Mouse (Mus musculus): Measurements from ENCODE around the gene Ttc39a. TPM values are rescaled to one million over a fixed set of nuclear protein-coding genes. Genes with fewer than 3 reads are reported as not detected.

Ttc39a gene
- total RNA-seq, 2 experiments from 2014 or later, result 2.7 to 4.3 TPM

DNA sequence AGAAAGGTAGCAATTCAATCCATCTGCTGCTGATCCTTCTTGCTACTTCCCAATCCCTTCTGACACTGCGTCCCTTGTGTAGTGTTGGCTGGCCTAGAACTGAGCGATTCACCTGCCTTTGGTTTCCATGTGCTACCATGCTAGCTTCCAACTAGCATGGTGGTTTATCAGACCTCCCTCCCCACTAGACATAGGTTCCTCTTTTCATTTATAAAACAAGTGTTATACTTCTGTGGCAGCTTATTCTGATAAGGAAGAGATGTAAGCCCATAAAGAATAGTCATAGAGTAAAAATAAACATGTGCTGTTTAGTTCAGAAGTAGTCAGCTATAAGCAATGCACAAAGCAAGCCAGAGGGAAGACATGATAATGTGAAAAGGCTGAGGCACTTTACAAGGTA is 42.1 kb downstream of the Ttc39a start:
- no peak for DNase-seq (ENCODE audit: low spot score in 2 of 2)

DNA sequence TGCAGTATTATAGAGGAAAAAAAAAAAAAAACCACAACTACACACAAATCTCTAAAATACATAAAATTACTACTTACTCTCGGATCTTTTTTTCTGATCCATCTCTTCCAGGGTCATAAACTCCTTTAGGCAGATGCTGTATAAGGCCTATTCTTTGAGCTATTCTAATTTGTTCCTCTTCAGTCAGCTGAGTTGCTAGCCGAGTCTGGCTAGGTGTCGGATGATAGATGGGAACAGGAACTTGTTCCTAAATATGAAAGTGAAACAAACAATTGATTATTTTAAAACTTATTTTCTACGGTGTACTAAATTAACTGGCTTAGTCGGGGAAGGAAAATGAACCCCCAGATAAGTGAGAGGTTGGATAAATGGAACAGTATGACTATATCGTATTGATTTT is 50.4 kb downstream of the Ttc39a start:
- no peak for DNase-seq (ENCODE audit: low spot score in 2 of 2)

DNA sequence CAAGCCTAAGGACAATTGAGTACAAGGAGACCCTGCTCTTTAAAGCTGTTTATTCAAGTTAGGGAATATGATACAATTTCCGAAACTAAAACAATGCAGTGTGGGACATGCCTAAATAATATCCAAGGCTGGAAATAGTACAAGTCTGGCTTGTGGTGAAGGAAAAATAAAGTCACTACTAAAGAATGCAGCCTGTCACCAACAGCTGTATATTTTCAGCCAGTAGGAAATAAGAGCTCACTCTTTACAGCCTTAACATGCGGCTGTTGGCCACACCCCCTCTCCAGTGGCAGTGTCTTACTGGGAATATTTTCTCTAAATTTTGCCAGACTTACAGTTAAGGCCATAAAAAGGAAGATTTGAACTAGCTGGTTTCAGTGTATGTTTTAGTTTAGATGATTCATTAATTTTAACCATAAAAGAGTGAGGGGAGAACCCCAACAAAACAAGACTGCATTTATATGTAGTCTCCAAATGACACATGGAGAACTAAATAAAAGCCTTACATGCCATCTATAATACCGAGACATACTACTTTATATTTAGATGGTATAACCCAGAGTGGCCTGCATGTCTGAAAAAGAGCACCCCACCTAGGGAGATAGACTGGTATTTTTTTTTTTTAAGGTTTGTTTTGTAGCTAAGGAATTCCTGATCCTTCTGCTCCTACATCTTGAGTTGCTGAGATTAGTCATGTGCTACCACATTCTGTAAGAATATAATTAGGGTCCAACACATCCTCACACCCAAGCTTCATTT is 54.2 kb downstream of the Ttc39a start:
- no peak for DNase-seq (ENCODE audit: low spot score in 2 of 2)

DNA sequence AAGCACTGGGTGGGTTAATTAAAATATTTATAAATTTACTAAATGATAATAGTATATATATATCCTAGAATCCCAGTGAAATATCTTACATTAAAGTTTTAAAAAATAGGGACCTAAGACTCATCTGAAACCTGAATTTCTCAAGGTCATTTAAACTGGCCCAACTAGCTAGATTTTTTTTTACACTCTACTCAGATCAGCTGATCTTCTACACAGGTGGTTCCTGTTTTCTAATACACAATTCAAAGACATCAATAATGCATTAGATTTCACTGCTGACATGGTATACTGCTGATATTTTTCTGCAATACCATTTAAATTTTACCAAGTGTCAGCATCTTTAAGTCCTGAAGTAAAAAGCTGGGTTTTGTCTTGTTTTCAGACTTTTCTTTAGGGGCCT is 57.5 kb downstream of the Ttc39a start:
- DNase-seq (ENCODE audit: low spot score in 2 of 2), result no peak

DNA sequence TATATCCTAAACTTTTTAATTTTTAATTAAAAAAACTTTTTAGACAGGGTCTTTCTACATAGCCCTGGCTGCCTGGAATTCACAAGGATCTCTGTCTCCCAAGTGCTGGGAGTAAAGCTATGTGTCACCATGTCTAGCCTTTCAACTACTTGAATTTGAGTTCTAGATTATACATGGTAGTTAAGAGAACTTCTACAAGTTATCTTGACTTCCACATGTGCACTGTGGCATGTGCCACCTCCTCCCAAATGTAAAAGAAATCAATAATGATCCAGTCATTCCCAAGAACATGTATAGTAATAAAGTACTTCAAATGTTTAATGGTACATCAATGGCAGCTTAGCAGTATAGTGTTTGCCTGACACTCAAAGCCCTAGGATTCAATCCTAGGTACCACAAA is 61.3 kb downstream of the Ttc39a start:
- no peak for DNase-seq (ENCODE audit: low spot score in 2 of 2)

DNA sequence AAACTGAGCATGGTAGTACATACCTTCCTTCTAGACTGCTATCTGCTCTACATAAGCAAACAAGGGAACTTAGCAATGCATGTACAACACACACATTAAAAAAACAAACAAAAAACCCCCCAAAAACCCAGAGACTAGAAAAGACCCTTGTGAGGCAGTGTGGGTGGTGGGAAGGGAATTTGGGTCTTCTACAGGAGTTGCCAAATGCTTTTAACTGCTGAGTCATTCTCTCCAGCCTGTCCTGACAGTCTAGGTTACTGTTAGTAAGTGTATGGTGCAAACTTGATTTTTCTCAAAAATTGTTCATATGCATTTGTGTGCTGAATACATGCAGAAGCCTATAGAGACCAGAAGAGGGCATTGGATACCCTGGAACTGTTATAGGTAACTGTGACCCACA is 65.2 kb downstream of the Ttc39a start:
- no peak for DNase-seq (ENCODE audit: low spot score in 2 of 2)

DNA sequence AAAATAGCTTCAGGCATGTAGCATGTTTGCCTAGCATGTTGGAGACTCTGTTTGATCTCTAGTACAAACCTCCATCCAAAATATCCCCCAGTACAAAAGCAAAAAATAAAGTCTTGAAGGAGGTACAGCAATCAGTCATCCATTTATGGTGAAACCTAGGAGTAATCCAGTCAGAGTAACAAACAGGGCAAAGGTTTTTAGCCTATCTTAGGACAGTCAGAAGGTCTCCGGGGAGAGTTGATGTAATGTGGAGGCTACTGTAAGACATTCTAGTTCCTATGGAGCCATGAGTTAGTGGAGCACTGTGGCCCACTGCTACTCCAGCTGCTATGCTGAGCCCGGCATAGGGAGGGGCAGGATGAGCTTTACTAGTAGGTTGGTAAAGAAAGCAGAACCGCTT is 66.1 kb downstream of the Ttc39a start:
- DNase-seq (ENCODE audit: low spot score in 2 of 2), result no peak

DNA sequence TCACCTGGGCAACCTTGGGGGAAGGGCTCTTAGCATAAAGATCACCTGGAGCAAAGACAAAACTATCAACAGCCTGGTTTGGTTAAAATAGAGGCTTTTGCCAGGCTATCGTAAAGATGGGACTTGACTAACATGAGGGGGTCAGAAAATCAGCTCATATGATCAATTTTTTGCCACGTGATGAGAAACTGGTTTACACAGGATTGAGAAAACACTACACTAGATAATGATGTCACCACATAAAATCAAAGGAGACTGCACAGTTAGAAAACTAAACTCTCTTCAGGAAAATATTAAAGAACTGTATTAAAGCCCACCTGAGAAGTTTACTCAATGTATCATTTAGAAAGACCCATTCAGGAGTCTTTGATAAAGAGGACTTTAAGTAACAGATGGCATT is 68.7 kb downstream of the Ttc39a start:
- DNase-seq (ENCODE audit: low spot score in 2 of 2), result no peak

DNA sequence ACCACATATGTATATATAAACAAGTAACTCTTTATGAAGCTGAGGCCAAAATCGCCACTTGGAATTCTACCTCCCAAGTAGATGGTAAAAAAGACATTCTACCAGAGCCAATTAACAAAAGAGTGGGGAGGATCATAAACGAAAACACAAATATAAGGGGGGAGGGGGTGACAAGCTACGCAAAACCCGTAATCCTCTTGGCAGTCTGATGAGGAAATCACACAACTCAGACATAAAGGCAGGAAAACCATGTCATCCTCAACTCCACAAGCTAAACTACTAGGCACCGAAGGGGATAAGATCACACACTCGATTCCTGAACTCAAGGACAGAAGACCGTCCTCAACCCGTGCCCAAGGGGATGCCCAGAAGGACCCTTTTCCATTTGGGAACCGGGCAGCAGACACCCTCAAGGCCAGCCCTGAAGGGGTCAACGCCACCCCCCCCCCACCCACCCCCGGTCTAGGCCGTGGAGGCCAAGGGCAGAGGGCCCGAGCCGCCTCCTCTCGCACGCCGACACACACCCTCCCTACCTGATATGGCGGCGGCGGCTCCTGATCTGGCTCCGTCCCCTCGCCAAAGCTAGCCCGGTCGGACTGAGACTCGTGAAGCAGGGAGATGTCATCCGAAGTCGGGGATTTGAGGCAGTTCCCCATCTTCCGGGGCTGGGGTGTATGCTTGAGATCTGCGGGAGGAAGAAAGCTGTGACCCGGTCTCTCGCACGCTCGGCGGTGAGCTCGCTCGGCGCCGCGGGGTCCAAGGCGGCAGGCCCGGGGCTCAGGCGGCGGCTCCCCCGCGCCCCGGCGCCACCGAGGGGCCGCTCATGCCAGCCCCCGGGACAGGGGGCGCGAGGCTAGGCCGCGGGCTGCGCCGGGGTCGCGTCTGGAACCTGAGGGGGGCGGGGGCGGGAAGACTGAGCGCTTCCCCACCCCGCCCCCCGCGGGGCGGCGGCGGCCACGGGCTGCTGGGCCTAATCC is 69.4 kb downstream of the Ttc39a start:
- peak; percentile 46 to 48 for DNase-seq (ENCODE audit: low spot score in 2 of 2)

DNA sequence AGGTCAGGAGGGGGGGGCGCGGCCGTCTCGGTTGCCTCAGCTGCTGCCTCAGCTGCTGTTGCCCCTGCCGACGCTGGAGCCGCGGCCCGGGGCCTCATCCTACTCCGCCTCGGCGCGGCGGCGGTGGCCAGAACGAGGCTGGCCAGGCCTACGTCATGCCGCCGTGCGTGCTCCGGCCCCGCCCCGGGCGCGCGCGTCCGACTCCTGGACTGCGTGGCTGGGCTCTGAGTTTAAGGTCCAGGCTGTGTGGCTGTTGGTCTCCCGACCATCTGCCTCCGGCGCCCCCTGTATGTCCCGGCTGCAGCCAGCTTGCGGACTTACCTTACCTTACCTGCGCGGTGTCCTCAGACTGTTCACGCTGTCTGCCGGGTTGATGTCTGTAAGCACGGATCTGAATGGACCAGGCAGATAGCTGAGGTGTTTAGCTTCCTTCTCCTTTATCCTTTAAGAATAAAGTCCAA is 70.2 kb downstream of the Ttc39a start:
- peak; percentile 88 to 92 for DNase-seq (ENCODE audit: low spot score in 2 of 2)

DNA sequence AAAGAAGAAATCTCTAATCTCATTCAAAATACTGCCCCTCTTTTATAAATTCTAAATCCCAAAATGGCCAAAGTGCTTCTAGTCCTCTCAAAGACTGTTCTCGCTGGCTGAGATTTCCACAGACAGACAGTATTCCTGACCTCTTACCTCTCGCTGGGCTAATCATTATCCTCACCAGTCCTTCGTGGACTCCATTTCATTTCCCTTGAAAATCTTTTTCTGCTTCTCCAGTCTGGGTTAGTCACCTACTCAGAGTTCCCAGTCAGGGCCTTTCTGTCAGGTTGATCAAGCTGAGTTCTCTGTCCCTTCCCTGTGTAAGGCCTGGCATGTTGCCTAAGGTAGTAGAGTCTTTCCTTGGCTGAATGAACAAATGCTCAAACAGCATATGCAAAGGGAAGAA is 71.0 kb downstream of the Ttc39a start:
- DNase-seq (ENCODE audit: low spot score in 2 of 2), result no peak

DNA sequence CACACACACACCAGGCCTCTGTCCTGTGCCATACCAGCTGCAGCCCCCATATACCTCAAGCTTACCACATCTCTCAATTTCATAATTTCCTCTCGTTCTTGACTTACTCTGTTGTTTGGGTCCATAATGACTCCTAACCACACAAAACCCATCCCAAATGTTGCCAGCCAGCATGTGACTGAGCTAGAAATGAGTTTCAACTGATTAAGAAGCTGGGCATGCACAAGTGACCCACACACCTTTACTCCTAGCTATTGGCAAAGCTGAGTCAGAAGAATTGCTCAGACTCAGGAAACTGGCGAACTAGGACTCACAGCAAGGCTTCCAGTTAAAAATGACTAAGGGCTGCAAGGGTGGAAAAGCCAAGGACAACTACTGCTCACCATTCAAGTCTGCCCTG is 75.0 kb downstream of the Ttc39a start:
- DNase-seq (ENCODE audit: low spot score in 2 of 2), result no peak

DNA sequence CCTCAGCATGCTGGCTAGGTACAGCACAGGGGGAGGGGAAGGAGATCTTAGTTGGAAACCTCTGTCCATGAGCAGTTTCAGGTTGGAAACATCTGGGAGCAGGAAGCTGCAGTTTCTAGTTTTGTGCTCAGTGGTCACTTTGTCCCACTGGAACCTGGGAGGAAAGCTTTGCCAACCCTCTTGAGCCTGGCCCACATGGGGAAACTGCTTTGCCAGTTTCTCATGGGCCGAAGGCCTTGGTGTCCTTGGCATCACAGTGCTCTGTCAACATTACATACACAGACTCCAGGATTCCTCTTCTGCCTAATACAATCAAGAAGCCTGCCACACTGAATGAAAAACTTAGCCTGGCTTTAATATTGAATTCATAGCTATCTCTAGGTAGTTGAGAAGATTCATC is 76.3 kb downstream of the Ttc39a start:
- DNase-seq (ENCODE audit: low spot score in 2 of 2), result no peak

DNA sequence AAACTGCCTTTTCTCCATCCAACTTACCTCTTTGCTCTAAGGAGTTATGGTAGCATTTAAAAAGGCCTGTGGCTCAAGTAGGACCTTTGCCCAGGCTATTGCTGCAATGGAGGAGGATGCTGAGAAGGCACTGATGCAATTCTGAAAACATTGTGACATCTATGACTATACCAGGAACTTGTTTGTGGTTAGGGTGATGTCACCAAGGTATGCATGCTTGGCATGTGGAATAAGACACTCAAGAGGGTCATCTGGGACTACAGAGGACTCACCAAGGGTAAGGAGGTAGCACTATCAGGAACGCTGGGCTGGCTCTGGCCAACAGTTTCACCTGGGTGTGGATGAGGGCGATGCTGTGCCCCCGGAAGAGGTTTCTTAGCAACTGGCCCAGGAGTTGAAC is 78.2 kb downstream of the Ttc39a start, which contains the start of gene Rnf11:
Gene Rnf11 (minus strand): TSS at position 108 of the 400 bp plus-strand sequence.
- DNase-seq (ENCODE audit: low spot score in 2 of 2), result no peak

DNA sequence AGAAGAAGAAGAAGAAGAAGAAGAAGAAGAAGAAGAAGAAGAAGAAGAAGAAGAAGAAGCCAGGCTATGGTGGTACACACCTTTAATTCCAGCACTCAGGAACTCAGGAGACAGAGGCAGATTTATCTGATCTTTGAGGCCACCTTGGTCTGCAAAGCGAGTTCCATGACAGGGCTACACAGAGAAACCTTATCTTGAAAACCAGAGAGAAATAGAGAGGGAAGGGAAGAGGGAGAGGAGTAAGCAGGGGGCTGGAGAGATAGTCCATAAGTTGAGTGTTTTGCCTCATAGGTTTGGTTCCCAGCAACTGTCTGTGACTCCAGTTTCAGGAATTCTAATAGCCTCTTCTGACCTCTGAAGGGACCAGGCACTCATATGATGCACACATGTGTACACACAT is 82.4 kb downstream of the Ttc39a start:
- DNase-seq (ENCODE audit: low spot score in 2 of 2), result no peak

DNA sequence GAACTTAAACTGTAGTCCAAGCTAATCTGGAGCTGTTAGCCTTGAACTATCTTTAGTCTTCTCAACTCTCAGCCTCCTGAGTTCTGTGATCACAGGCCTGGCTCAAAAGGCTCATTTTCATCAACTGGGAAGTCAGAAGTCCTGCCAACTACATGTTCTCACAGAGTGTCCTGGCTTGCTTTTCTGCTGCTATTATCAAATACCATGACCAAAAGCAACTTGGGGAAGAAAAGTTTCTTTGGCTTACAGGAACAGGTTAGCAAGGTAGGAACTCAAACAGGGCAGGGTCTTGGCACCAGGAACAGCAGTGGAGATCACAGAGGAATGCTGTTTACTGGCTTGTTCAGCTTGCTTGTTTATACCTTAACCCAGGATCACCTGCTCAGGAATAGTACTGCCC is 87.2 kb downstream of the Ttc39a start:
- DNase-seq (ENCODE audit: low spot score in 2 of 2), result no peak

Other genes starting within 250 kb of the Ttc39a start
- 10 to 100 TPM; 57.1 to 58.7 TPM for gene Osbpl9, start 204.4 kb upstream of the Ttc39a start, total RNA-seq (2021)
- gene Calr4, start 172.1 kb upstream of the Ttc39a start, total RNA-seq (2021), result under 1 TPM; 0.53 to 0.63 TPM
- gene Eps15, start 126.4 kb upstream of the Ttc39a start, total RNA-seq (2021), result 100 to 1,000 TPM; 173 to 184 TPM
- gene Rnf11, start 78.1 kb downstream of the Ttc39a start, total RNA-seq (2021), result 100 to 1,000 TPM; 222 to 227 TPM
- not detected for gene 4930522H14Rik, start 124.7 kb downstream of the Ttc39a start, total RNA-seq (2021)